Mouse (Mus musculus) T-helper 1 cell (primary cell): ENCODE results near the gene Usp33.

Source experiments
- in situ Hi-C: fragments of 300-600 bp; cut with MboI, MseI; formaldehyde crosslinking; loops from one replicate; pipeline ENCODE4 v1.15.1; 2025; ENCODE audit warnings: high pct_unique_total_duplicates

The Usp33 gene

GRCm38 (mm10) chr3:152339862-152340557 is 6.3 kb upstream of the Usp33 start, which contains the start of gene Miga1:
Miga1 (minus strand) TSS chr3:152340407.
- in situ Hi-C loops = no loop called here

- in situ Hi-C loops = no loop called here
Observed at GRCm38 (mm10) chr3:152342961-152343517, 3.2 kb upstream of the Usp33 start.

- in situ Hi-C loops = no loop called here
Observed at GRCm38 (mm10) chr3:152346633-152347141, 409 bp downstream of the Usp33 start.

GRCm38 (mm10) chr3:152347227-152347626 is 949 bp downstream of the Usp33 start:
- in situ Hi-C loops = no loop called here

- in situ Hi-C loops = no loop called here
Observed at GRCm38 (mm10) chr3:152348011-152348830, 1.9 kb downstream of the Usp33 start.

- in situ Hi-C loops = no loop called here
Observed at GRCm38 (mm10) chr3:152350431-152350830, 4.2 kb downstream of the Usp33 start.

- in situ Hi-C loops = no loop called here
Observed at GRCm38 (mm10) chr3:152350966-152351365, 4.7 kb downstream of the Usp33 start.

- in situ Hi-C loops = no loop called here
Observed at GRCm38 (mm10) chr3:152352289-152352688, 6.0 kb downstream of the Usp33 start.

- in situ Hi-C loops = no loop called here
Observed at GRCm38 (mm10) chr3:152353434-152354177, 7.3 kb downstream of the Usp33 start.

- in situ Hi-C loops = no loop called here
Observed at GRCm38 (mm10) chr3:152355361-152355760, 9.1 kb downstream of the Usp33 start.

GRCm38 (mm10) chr3:152356751-152357150 is 10.5 kb downstream of the Usp33 start:
- in situ Hi-C loops = no loop called here

GRCm38 (mm10) chr3:152359151-152359550 is 12.9 kb downstream of the Usp33 start:
- in situ Hi-C loops = no loop called here

- in situ Hi-C loops = no loop called here
Observed at GRCm38 (mm10) chr3:152364181-152364580, 17.9 kb downstream of the Usp33 start.

GRCm38 (mm10) chr3:152376063-152376462 is 29.8 kb downstream of the Usp33 start:
- in situ Hi-C loops = no loop called here

- in situ Hi-C loops = no loop called here
Observed at GRCm38 (mm10) chr3:152384106-152384505, 37.8 kb downstream of the Usp33 start.

GRCm38 (mm10) chr3:152395350-152396277 is 49.3 kb downstream of the Usp33 start, which contains the start of gene Zzz3:
Zzz3 (plus strand) TSS chr3:152395473.
- in situ Hi-C loops = no loop called here

- in situ Hi-C loops = no loop called here
Observed at GRCm38 (mm10) chr3:152396278-152396987, 50.2 kb downstream of the Usp33 start.

GRCm38 (mm10) chr3:152396988-152397314 is 50.7 kb downstream of the Usp33 start:
- in situ Hi-C loops = no loop called here

- in situ Hi-C loops = no loop called here
Observed at GRCm38 (mm10) chr3:152397335-152397940, 51.2 kb downstream of the Usp33 start.
